Mouse (Mus musculus): Measurements from ENCODE around the gene Fndc3a.

- TF ChIP-seq CTCF (IDR thresholded peaks at IDR 0.05; ENCODE audit: control insufficient read depth, insufficient read depth, low read length) (no peak), POLR2A (IDR thresholded peaks at IDR 0.05; ENCODE audit: borderline replicate concordance, control insufficient read depth, low read depth, low read length) (no peak)
These were observed 173.3 kb downstream of the Fndc3a start for GRCm38 (mm10) chr14:72536392-72537017.

Data from bone marrow, adult 2 months (tissue).